Mouse (Mus musculus): Measurements from ENCODE around the gene Mfsd12.

GRCm38 (mm10) chr10:81313581-81313980 is 43.7 kb upstream of the Mfsd12 start:
- TF ChIP-seq POLR2A (IDR thresholded peaks at IDR 0.05; ENCODE audit: borderline replicate concordance, control insufficient read depth, low read depth, low read length) (no peak), CTCF (IDR thresholded peaks at IDR 0.05; ENCODE audit: control insufficient read depth, insufficient read depth, low read length) (no peak)

All from bone marrow, adult 2 months (tissue).